In genomic region chr4:147348906-147349686, GRCm38 (mm10) we compare ENCODE assay signal across 20 mouse cellular contexts. TPM values are rescaled to one million over a fixed set of nuclear protein-coding genes. Genes with fewer than 3 reads are reported as not detected.
A peak's percentile ranks its signal among the peaks of the same experiment; 100 is the strongest.
DNase-seq lines count a peak whose midpoint lies in the region; ATAC-seq lines count a peak whose summit lies in the region.
"Not testable (repeated sequence)": the region's sequence is repeated elsewhere in the genome, so short reads cannot be mapped to it uniquely, and the experiment has no call there.
"Had no signal": no experiment of that assay in that cellular context is flagged by ENCODE, and none has a peak within 500 bp of the region (broad histone marks: within the 10 kb centered on the region; RNA-seq: fewer than 3 reads in every experiment).

No protein-coding gene starts in this region.

- ATAC-seq in forebrain, embryonic 11.5 days (replicated peaks; ENCODE audit: low FRiP score) = 0 out of 2 replicates have a peak, but pooled peaks have one; percentile 42

- peak; percentile 6 for DNase-seq in MN1 (ENCODE audit: low spot score)
- DNase-seq in forebrain, embryonic 11.5 days (ENCODE audit: low spot score) = peak; percentile 52
- DNase-seq in gastrocnemius, postnatal 36 days = peak; percentile 22 to 23
- DNase-seq in heart, embryonic 10.5 days (ENCODE audit: low spot score) = peak; percentile 76
- DNase-seq in kidney, adult 11 months = peak; percentile 3
- peak; percentile 27 for DNase-seq in lung, postnatal 10 days
- peak; percentile 50 to 83 for DNase-seq in spleen, postnatal 4 days (ENCODE audit: low spot score in 2 of 2)
- DNase-seq in thymus, postnatal 14 days = peak; percentile 24

- 92% methylated on average over 18 of the region's 19 CpGs for WGBS in forebrain, embryonic 11.5 days
- WGBS in heart, embryonic 10.5 days = 84% methylated on average over 18 of the region's 19 CpGs

- not testable (repeated sequence) for H3K4me2 ChIP-seq in forebrain, embryonic 11.5 days (ENCODE audit: low read depth, low read length, severe bottlenecking)

- H3K36me3 ChIP-seq in forebrain, embryonic 11.5 days (ENCODE audit: control insufficient read depth, insufficient read depth, low read length); heart, embryonic 10.5 days: not testable (repeated sequence)

- not testable (repeated sequence) for H3K4me1 ChIP-seq in forebrain, embryonic 11.5 days (replicated peaks; ENCODE audit: control insufficient read depth, insufficient read depth, low read length); heart, embryonic 10.5 days

- H3K27ac ChIP-seq in forebrain, embryonic 11.5 days (ENCODE audit: low read depth, low read length); heart, embryonic 10.5 days: not testable (repeated sequence)

- H3K9me3 ChIP-seq in forebrain, embryonic 11.5 days (ENCODE audit: control insufficient read depth, low read length) = peaks cover 36% of the 10 kb centered on the region
- peaks cover 45% of the 10 kb centered on the region for H3K9me3 ChIP-seq in heart, embryonic 10.5 days

- not testable (repeated sequence) for H3K27me3 ChIP-seq in forebrain, embryonic 11.5 days (ENCODE audit: control insufficient read depth, insufficient read depth, low read length); heart, embryonic 10.5 days (ENCODE audit: insufficient read depth, poor library complexity, severe bottlenecking)

- intact Hi-C loops in gastrocnemius, postnatal 36 days (cut with DNase I) = not testable (repeated sequence)

- H3K9ac ChIP-seq in forebrain, embryonic 11.5 days (ENCODE audit: low read length) = not testable (repeated sequence)

- not testable (repeated sequence) for H3K4me3 ChIP-seq in forebrain, embryonic 11.5 days (ENCODE audit: low read depth, low read length); heart, embryonic 10.5 days

RNA-seq across cellular contexts. Expression of gene Zfp978, which starts 12.0 kb away (rescaled TPM):
- 0.20 TPM in 1 of 2 replicates, not detected in the other for polyA plus RNA-seq in forebrain, embryonic 11.5 days (2014; fragmentation: Nextera tagmentation; extraction: Ambion mirVana)
- not detected for total RNA-seq in gastrocnemius, postnatal 36 days (2021)
- 0.14 and 0.26 TPM in 2 replicates for polyA plus RNA-seq in heart, embryonic 10.5 days (2016; fragmentation: Nextera tagmentation; extraction: Ambion mirVana)
- total RNA-seq: hindbrain, postnatal 0 days had no signal
- polyA plus RNA-seq: CD4-positive, CD25-positive, alpha-beta regulatory T cell, adult 4 months; cortical plate, adult 2 months; embryonic facial prominence, embryonic 13.5 days; forebrain, embryonic 14.5 days; G1E; hindbrain, embryonic 13.5 days; intestine, embryonic 14.5 days had no signal

RNA-seq across cellular contexts. Expression of gene Zfp988, which starts 43.6 kb away (rescaled TPM):
- polyA plus RNA-seq in forebrain, embryonic 11.5 days (2014; fragmentation: Nextera tagmentation; extraction: Ambion mirVana) = 0.31 TPM in 1 of 2 replicates, not detected in the other
- total RNA-seq in gastrocnemius, postnatal 36 days (2021) = not detected
- polyA plus RNA-seq in heart, embryonic 10.5 days (2016; fragmentation: Nextera tagmentation; extraction: Ambion mirVana) = 0.11 and 0.16 TPM in 2 replicates
- total RNA-seq: gastrocnemius, postnatal 10 days; heart, adult 18-20 months; heart, postnatal 10 days had no signal
- polyA plus RNA-seq: embryonic facial prominence, embryonic 13.5 days; forebrain, embryonic 14.5 days; heart, embryonic 13.5 days had no signal

Comparison
In these comparisons a context has a peak if more than half of its experiments do, and no peak if none do; other contexts are left out.
1. DNase-seq: peak in every context shown above with its lines; median percentile 76 in heart, embryonic 10.5 days; 66 in spleen, postnatal 4 days; 52 in forebrain, embryonic 11.5 days; 27 in lung, postnatal 10 days; 24 in thymus, postnatal 14 days; 22 in gastrocnemius, postnatal 36 days; 6 in MN1; 3 in kidney, adult 11 months.